Mouse (Mus musculus) ES-Bruce4 (cell line): Measurements from ENCODE around the gene Ccdc8. TPM values are rescaled to one million over a fixed set of nuclear protein-coding genes. Genes with fewer than 3 reads are reported as not detected.

Experiments
- H3K27ac ChIP-seq: 2 replicates; pipeline ENCODE4 v1.5.1; 2012; ENCODE audit warnings: low read length, inconsistent platforms; ENCODE audit not compliant: insufficient read depth
- H3K27me3 ChIP-seq: 2 replicates; pipeline ENCODE4 v1.6.1; 2012; ENCODE audit warnings: mild to moderate bottlenecking, low read length, inconsistent platforms; ENCODE audit not compliant: control insufficient read depth, poor library complexity, insufficient read depth, severe bottlenecking
- H3K36me3 ChIP-seq: 2 replicates; pipeline ENCODE4 v1.6.1; 2012; ENCODE audit warnings: inconsistent platforms, mild to moderate bottlenecking, low read length, moderate library complexity; ENCODE audit not compliant: control insufficient read depth, poor library complexity, insufficient read depth, severe bottlenecking
- H3K4me1 ChIP-seq: one replicate; pipeline ENCODE4 v1.8.1; 2011; ENCODE audit warnings: low read length; ENCODE audit not compliant: control insufficient read depth, insufficient read depth
- H3K4me3 ChIP-seq: 2 replicates; pipeline ENCODE4 v1.5.1; 2011; ENCODE audit warnings: low read depth, mild to moderate bottlenecking, low read length
- H3K9ac ChIP-seq: 2 replicates; pipeline ENCODE4 v1.6.1; 2012; ENCODE audit warnings: low read depth, mild to moderate bottlenecking, inconsistent platforms; ENCODE audit not compliant: poor library complexity, severe bottlenecking
- H3K9me3 ChIP-seq: replicated peaks from 2 replicates; pipeline ENCODE4 v1.6.1; 2012; ENCODE audit warnings: mild to moderate bottlenecking, low read length, inconsistent platforms; ENCODE audit not compliant: control insufficient read depth, poor library complexity, insufficient read depth, severe bottlenecking
- CTCF ChIP-seq: IDR thresholded peaks from one replicate; pipeline ENCODE4 v1.8.1; 2011; ENCODE audit warnings: low read depth, low read length
- EP300 ChIP-seq: IDR thresholded peaks from 2 replicates; pipeline ENCODE4 v1.6.1; 2011; ENCODE audit warnings: low read depth, low read length; ENCODE audit not compliant: insufficient read depth
- POLR2A ChIP-seq: IDR thresholded peaks from one replicate; pipeline ENCODE4 v1.8.1; 2011; ENCODE audit warnings: low read length; ENCODE audit not compliant: insufficient read depth
- polyA plus RNA-seq: library from polyadenylated mRNA; stranded (reverse); fragments of >200 nt; gene quantifications from 2 replicates; pipeline ENCODE4 v1.2.4, GENCODE M21; 2011; ENCODE audit warnings: low read depth; ENCODE audit not compliant: missing spikeins, insufficient read depth, insufficient read length

The Ccdc8 gene
- polyA plus RNA-seq, 1 experiment: 4.2 TPM

DNA sequence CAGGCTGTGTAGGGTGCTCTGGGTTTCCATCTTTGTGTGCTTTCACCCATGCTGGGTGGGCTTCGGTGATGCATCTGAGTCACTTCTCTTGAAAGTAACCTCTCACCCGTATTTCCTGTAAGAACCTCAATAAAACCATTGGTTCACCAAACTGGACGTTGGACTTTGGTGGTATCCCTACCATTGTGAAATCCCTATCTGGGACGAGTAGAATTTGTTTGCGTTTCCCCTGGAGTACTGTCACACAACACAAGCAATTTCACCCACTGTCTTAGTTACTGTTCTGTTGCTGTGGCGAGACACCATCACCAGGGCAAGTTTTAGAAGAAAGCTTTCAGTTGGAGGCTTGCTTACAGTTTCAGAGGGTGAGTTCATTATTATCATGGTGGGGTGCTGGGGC, 24.1 kb upstream of the Ccdc8 start:
- Histone ChIP-seq H3K9me3 (no peaks in the 10 kb centered on the region), H3K4me1 (no peaks in the 10 kb centered on the region), H3K27me3 (no peaks in the 10 kb centered on the region), H3K27ac (no peak overlapping the region), H3K36me3 (no peaks in the 10 kb centered on the region), H3K4me3 (no peak overlapping the region), H3K9ac (no peak overlapping the region)
- TF ChIP-seq EP300 (no peak), POLR2A (no peak), CTCF (no peak)

DNA sequence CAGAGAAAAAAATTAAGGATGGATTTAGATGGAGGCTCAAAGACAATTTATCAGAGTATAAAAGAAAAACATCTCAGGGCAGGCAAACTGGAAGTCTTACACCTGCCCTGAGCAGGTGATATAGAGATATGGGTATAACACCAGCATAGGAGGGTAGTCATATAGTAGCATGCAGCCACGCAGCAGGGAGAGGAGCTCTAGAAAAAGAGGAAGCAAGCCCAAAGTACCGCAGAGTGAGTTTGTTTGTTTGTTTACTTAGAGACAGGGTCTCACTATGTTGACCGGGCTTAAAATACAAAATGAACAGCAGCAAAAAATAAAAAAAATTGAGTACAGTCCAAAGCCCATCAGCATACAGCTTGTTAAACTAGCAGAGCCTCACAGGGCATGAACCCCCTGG, 21.3 kb upstream of the Ccdc8 start:
- H3K27ac ChIP-seq: no peak overlapping the region

DNA sequence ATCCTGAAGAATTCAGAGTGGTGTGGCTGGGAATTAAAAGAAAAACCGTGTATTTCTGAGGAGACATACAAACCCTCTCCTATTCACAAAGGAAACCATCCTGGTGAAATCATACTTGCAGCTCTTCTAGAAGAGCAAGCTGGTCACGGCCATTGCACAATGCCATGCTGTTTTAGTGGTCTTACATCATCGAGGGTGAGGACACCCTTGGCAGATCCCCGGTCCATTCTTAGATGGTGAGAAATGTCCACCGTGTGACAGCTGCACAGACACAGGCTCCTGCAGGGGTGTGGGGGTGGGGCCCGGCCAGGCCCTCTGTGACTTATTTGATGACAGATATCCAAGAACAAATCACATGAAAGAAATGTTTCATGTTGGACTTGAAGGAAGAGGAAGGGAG, 18.5 kb upstream of the Ccdc8 start:
- H3K4me1 ChIP-seq: no peaks in the 10 kb centered on the region
- H3K27me3 ChIP-seq: no peaks in the 10 kb centered on the region
- no peaks in the 10 kb centered on the region for H3K36me3 ChIP-seq
- no peaks in the 10 kb centered on the region for H3K9me3 ChIP-seq
- TF ChIP-seq EP300 (no peak), POLR2A (no peak), CTCF (no peak)
- H3K27ac ChIP-seq: no peak overlapping the region
- no peak overlapping the region for H3K9ac ChIP-seq
- H3K4me3 ChIP-seq: no peak overlapping the region

More for the DNA sequence above, 21.3 kb upstream of the Ccdc8 start:
- no peaks in the 10 kb centered on the region for H3K9me3 ChIP-seq
- H3K4me1 ChIP-seq: no peaks in the 10 kb centered on the region
- no peak overlapping the region for H3K4me3 ChIP-seq
- no peak for TF ChIP-seq POLR2A
- no peak for TF ChIP-seq CTCF
- no peak for TF ChIP-seq EP300
- H3K27me3 ChIP-seq: no peaks in the 10 kb centered on the region
- H3K9ac ChIP-seq: no peak overlapping the region
- no peaks in the 10 kb centered on the region for H3K36me3 ChIP-seq

DNA sequence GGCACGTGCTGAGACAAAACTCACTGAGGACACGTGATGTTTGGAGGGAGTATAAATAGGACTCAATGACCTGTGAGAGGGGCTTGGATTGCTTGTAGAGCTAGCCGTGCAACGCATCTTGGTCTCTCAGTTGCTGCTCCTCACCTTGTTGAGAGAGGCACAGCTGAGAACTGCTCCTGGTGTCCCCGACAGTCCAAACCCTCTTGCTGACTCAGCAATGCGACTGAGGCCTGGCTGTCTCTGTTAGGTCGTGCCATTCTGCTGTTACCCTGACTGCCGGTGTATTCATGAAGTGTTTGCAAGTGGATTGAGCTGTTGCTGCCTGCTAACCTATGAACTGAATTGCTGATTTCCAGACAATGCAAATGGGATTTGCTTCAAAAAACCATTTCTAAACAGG, 16.2 kb upstream of the Ccdc8 start:
- H3K9ac ChIP-seq: no peak overlapping the region
- no peaks in the 10 kb centered on the region for H3K36me3 ChIP-seq
- H3K9me3 ChIP-seq: no peaks in the 10 kb centered on the region
- no peak overlapping the region for H3K4me3 ChIP-seq
- no peaks in the 10 kb centered on the region for H3K4me1 ChIP-seq
- no peaks in the 10 kb centered on the region for H3K27me3 ChIP-seq
- no peak overlapping the region for H3K27ac ChIP-seq
- TF ChIP-seq EP300 (no peak), CTCF (no peak), POLR2A (no peak)

DNA sequence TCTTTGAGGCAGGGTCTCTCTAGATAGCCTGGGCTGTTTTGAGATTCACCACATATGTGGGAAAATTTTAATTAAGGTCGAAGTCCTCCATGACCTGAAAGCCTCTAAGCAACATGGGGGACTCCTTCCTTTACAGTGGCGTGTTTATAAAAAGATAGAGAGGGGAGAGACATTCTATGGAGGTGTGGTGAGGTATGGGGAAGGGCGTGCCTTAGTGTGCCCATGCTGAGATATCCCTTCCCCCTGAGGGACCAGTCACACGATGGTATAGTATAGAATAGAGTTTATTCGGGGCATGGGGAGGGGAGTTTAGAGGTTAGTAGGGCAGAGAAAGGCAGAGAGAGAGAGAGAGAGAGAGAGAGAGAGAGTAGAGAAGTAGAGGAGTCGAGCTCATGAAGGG, 14.3 kb upstream of the Ccdc8 start:
- H3K36me3 ChIP-seq: no peaks in the 10 kb centered on the region
- no peak overlapping the region for H3K27ac ChIP-seq
- no peak overlapping the region for H3K9ac ChIP-seq
- TF ChIP-seq EP300 (no peak), CTCF (no peak), POLR2A (no peak)
- no peaks in the 10 kb centered on the region for H3K27me3 ChIP-seq
- no peak overlapping the region for H3K4me3 ChIP-seq
- no peaks in the 10 kb centered on the region for H3K9me3 ChIP-seq
- no peaks in the 10 kb centered on the region for H3K4me1 ChIP-seq

DNA sequence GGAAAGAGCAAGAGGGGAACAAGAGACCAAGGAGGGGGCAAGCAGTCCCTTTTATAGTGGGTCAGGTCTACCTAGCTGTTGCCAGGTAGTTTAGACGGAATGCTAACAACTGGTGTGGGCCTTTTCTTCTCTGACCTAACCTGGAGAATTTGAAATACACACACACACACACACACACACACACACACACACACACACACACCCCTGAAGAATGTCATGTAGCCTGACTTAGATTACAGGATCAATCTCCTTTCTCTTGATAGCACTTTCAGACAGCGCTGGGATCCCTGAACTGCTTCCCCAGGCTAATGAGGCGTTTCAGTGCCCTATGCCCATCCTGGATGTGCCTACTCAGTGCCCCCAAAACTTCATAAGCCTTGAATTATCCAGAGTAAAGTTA, 13.9 kb upstream of the Ccdc8 start:
- no peaks in the 10 kb centered on the region for H3K4me1 ChIP-seq
- no peaks in the 10 kb centered on the region for H3K36me3 ChIP-seq
- no peak overlapping the region for H3K4me3 ChIP-seq
- TF ChIP-seq EP300: no peak
- no peak for TF ChIP-seq POLR2A
- TF ChIP-seq CTCF: no peak
- no peak overlapping the region for H3K27ac ChIP-seq
- no peaks in the 10 kb centered on the region for H3K9me3 ChIP-seq
- H3K9ac ChIP-seq: no peak overlapping the region
- H3K27me3 ChIP-seq: no peaks in the 10 kb centered on the region
